Mouse (Mus musculus): ENCODE data around the gene Rhobtb3. TPM values are rescaled to one million over a fixed set of nuclear protein-coding genes. Genes with fewer than 3 reads are reported as not detected.
A peak's percentile ranks its signal among the peaks of the same experiment; 100 is the strongest.
"Not testable (repeated sequence)": the region's sequence is repeated elsewhere in the genome, so short reads cannot be mapped to it uniquely, and the experiment has no call there.

Gene Rhobtb3
- polyA plus RNA-seq, 1 experiment from 2014 or later, result 33.1 TPM

GRCm38 (mm10) chr13:75931073-75931472, 12.7 kb downstream of the Rhobtb3 start:
- H3K9ac ChIP-seq (replicated peaks; ENCODE audit: low read depth, low read length), result no peak overlapping the region
- 7% methylated on average over 5 of the region's 5 CpGs for WGBS
- H3K27me3 ChIP-seq (replicated peaks; ENCODE audit: control insufficient read depth, insufficient read depth, low read length), result no peaks in the 10 kb centered on the region
- peaks cover 11% of the 10 kb centered on the region; the same call in 1 of the 2 replicates for H3K4me1 ChIP-seq (replicated peaks; ENCODE audit: control insufficient read depth, insufficient read depth, low read length)
- H3K27ac ChIP-seq (ENCODE audit: low read length), result no peak overlapping the region
- H3K4me3 ChIP-seq (replicated peaks; ENCODE audit: low read length), result no peak overlapping the region
- peaks cover 2% of the 10 kb centered on the region; the same call in 1 of the 2 replicates for H3K36me3 ChIP-seq (ENCODE audit: control insufficient read depth, insufficient read depth)
- peak; percentile 86 for ATAC-seq
- no peaks in the 10 kb centered on the region for H3K9me3 ChIP-seq (ENCODE audit: control insufficient read depth, low read length)
- H3K4me2 ChIP-seq (ENCODE audit: low read length), result no peak overlapping the region

GRCm38 (mm10) chr13:75930660-75931059, 13.1 kb downstream of the Rhobtb3 start:
- no peak overlapping the region for H3K4me3 ChIP-seq (replicated peaks; ENCODE audit: low read length)
- ATAC-seq, result no peak
- no peaks in the 10 kb centered on the region for H3K27me3 ChIP-seq (replicated peaks; ENCODE audit: control insufficient read depth, insufficient read depth, low read length)
- no peak overlapping the region for H3K9ac ChIP-seq (replicated peaks; ENCODE audit: low read depth, low read length)
- peaks cover 2% of the 10 kb centered on the region; the same call in 1 of the 2 replicates for H3K36me3 ChIP-seq (ENCODE audit: control insufficient read depth, insufficient read depth)
- H3K4me2 ChIP-seq (ENCODE audit: low read length), result no peak overlapping the region
- H3K9me3 ChIP-seq (ENCODE audit: control insufficient read depth, low read length), result no peaks in the 10 kb centered on the region
- no peak overlapping the region for H3K27ac ChIP-seq (ENCODE audit: low read length)
- WGBS, result 62% methylated on average over 2 of the region's 2 CpGs
- H3K4me1 ChIP-seq (replicated peaks; ENCODE audit: control insufficient read depth, insufficient read depth, low read length), result peaks cover 11% of the 10 kb centered on the region; the same call in 1 of the 2 replicates

- Histone ChIP-seq H3K27ac (ENCODE audit: low read length) (no peak overlapping the region), H3K4me2 (ENCODE audit: low read length) (no peak overlapping the region), H3K27me3 (replicated peaks; ENCODE audit: control insufficient read depth, insufficient read depth, low read length) (no peaks in the 10 kb centered on the region), H3K36me3 (ENCODE audit: control insufficient read depth, insufficient read depth) (peaks cover 2% of the 10 kb centered on the region; the same call in 1 of the 2 replicates), H3K4me1 (replicated peaks; ENCODE audit: control insufficient read depth, insufficient read depth, low read length) (peaks cover 11% of the 10 kb centered on the region; the same call in 1 of the 2 replicates), H3K4me3 (replicated peaks; ENCODE audit: low read length) (no peak overlapping the region), H3K9me3 (ENCODE audit: control insufficient read depth, low read length) (no peaks in the 10 kb centered on the region), H3K9ac (replicated peaks; ENCODE audit: low read depth, low read length) (no peak overlapping the region)
- WGBS, result 94% methylated on average over 20 of the region's 20 CpGs
- 0 out of 2 replicates have a peak, but pooled peaks have one; percentile 11 for ATAC-seq
These were observed 13.7 kb downstream of the Rhobtb3 start for GRCm38 (mm10) chr13:75930023-75930422.

- ATAC-seq; H3K4me3 ChIP-seq (replicated peaks; ENCODE audit: low read length); H3K36me3 ChIP-seq (ENCODE audit: control insufficient read depth, insufficient read depth); H3K27me3 ChIP-seq (replicated peaks; ENCODE audit: control insufficient read depth, insufficient read depth, low read length); H3K9me3 ChIP-seq (ENCODE audit: control insufficient read depth, low read length); H3K9ac ChIP-seq (replicated peaks; ENCODE audit: low read depth, low read length); H3K4me2 ChIP-seq (ENCODE audit: low read length); H3K27ac ChIP-seq (ENCODE audit: low read length): not testable (repeated sequence)
- peaks cover 11% of the 10 kb centered on the region; the same call in 1 of the 2 replicates for H3K4me1 ChIP-seq (replicated peaks; ENCODE audit: control insufficient read depth, insufficient read depth, low read length)
- 95% methylated on average over 5 of the region's 5 CpGs for WGBS
These were observed 14.7 kb downstream of the Rhobtb3 start for GRCm38 (mm10) chr13:75929071-75929470.

GRCm38 (mm10) chr13:75927951-75928350, 15.8 kb downstream of the Rhobtb3 start:
- Histone ChIP-seq H3K4me3 (replicated peaks; ENCODE audit: low read length) (no peak overlapping the region), H3K4me1 (replicated peaks; ENCODE audit: control insufficient read depth, insufficient read depth, low read length) (peaks cover 11% of the 10 kb centered on the region; the same call in 1 of the 2 replicates), H3K36me3 (ENCODE audit: control insufficient read depth, insufficient read depth) (peaks cover 2% of the 10 kb centered on the region; the same call in 1 of the 2 replicates), H3K9me3 (ENCODE audit: control insufficient read depth, low read length) (no peaks in the 10 kb centered on the region), H3K27ac (ENCODE audit: low read length) (no peak overlapping the region), H3K27me3 (replicated peaks; ENCODE audit: control insufficient read depth, insufficient read depth, low read length) (no peaks in the 10 kb centered on the region), H3K9ac (replicated peaks; ENCODE audit: low read depth, low read length) (no peak overlapping the region), H3K4me2 (ENCODE audit: low read length) (no peak overlapping the region)
- peak; percentile 56 for ATAC-seq

- Histone ChIP-seq H3K4me2 (ENCODE audit: low read length) (no peak overlapping the region), H3K9ac (replicated peaks; ENCODE audit: low read depth, low read length) (no peak overlapping the region), H3K9me3 (ENCODE audit: control insufficient read depth, low read length) (no peaks in the 10 kb centered on the region), H3K27me3 (replicated peaks; ENCODE audit: control insufficient read depth, insufficient read depth, low read length) (no peaks in the 10 kb centered on the region), H3K4me1 (replicated peaks; ENCODE audit: control insufficient read depth, insufficient read depth, low read length) (no peaks in the 10 kb centered on the region), H3K4me3 (replicated peaks; ENCODE audit: low read length) (no peak overlapping the region), H3K36me3 (ENCODE audit: control insufficient read depth, insufficient read depth) (peaks cover 9% of the 10 kb centered on the region), H3K27ac (ENCODE audit: low read length) (no peak overlapping the region)
- ATAC-seq, result no peak
- 54% methylated on average over 4 of the region's 4 CpGs for WGBS
These were observed 29.6 kb downstream of the Rhobtb3 start for GRCm38 (mm10) chr13:75914151-75914550.

- no peak overlapping the region for H3K9ac ChIP-seq (replicated peaks; ENCODE audit: low read depth, low read length)
- no peak overlapping the region for H3K4me3 ChIP-seq (replicated peaks; ENCODE audit: low read length)
- H3K27ac ChIP-seq (ENCODE audit: low read length), result no peak overlapping the region
- 83% methylated on average over 2 of the region's 2 CpGs for WGBS
- H3K36me3 ChIP-seq (ENCODE audit: control insufficient read depth, insufficient read depth), result peaks cover 2% of the 10 kb centered on the region
- ATAC-seq, result no peak
- no peaks in the 10 kb centered on the region for H3K4me1 ChIP-seq (replicated peaks; ENCODE audit: control insufficient read depth, insufficient read depth, low read length)
- no peaks in the 10 kb centered on the region for H3K9me3 ChIP-seq (ENCODE audit: control insufficient read depth, low read length)
- H3K4me2 ChIP-seq (ENCODE audit: low read length), result no peak overlapping the region
- H3K27me3 ChIP-seq (replicated peaks; ENCODE audit: control insufficient read depth, insufficient read depth, low read length), result no peaks in the 10 kb centered on the region
These were observed 35.5 kb downstream of the Rhobtb3 start for GRCm38 (mm10) chr13:75908187-75908586.

GRCm38 (mm10) chr13:75907133-75907532, 36.6 kb downstream of the Rhobtb3 start:
- no peak for ATAC-seq
- Histone ChIP-seq H3K4me3 (replicated peaks; ENCODE audit: low read length) (no peak overlapping the region), H3K36me3 (ENCODE audit: control insufficient read depth, insufficient read depth) (no peaks in the 10 kb centered on the region; the same call in none of the 2 replicates), H3K4me1 (replicated peaks; ENCODE audit: control insufficient read depth, insufficient read depth, low read length) (no peaks in the 10 kb centered on the region), H3K4me2 (ENCODE audit: low read length) (no peak overlapping the region), H3K9ac (replicated peaks; ENCODE audit: low read depth, low read length) (no peak overlapping the region), H3K27ac (ENCODE audit: low read length) (no peak overlapping the region), H3K27me3 (replicated peaks; ENCODE audit: control insufficient read depth, insufficient read depth, low read length) (no peaks in the 10 kb centered on the region), H3K9me3 (ENCODE audit: control insufficient read depth, low read length) (no peaks in the 10 kb centered on the region)
- 86% methylated on average over 5 of the region's 5 CpGs for WGBS

- H3K27ac ChIP-seq (ENCODE audit: low read length), result no peak overlapping the region
- no peak overlapping the region for H3K9ac ChIP-seq (replicated peaks; ENCODE audit: low read depth, low read length)
- H3K4me2 ChIP-seq (ENCODE audit: low read length), result no peak overlapping the region
- no peaks in the 10 kb centered on the region for H3K9me3 ChIP-seq (ENCODE audit: control insufficient read depth, low read length)
- H3K36me3 ChIP-seq (ENCODE audit: control insufficient read depth, insufficient read depth), result peaks cover 3% of the 10 kb centered on the region
- no peak overlapping the region for H3K4me3 ChIP-seq (replicated peaks; ENCODE audit: low read length)
- no peaks in the 10 kb centered on the region for H3K4me1 ChIP-seq (replicated peaks; ENCODE audit: control insufficient read depth, insufficient read depth, low read length)
- 85% methylated on average over 5 of the region's 5 CpGs for WGBS
- H3K27me3 ChIP-seq (replicated peaks; ENCODE audit: control insufficient read depth, insufficient read depth, low read length), result no peaks in the 10 kb centered on the region
- no peak for ATAC-seq
These were observed 39.1 kb downstream of the Rhobtb3 start for GRCm38 (mm10) chr13:75904660-75905059.

GRCm38 (mm10) chr13:75900928-75901327, 42.8 kb downstream of the Rhobtb3 start:
- 97% methylated on average over 1 of the region's 1 CpGs for WGBS
- not testable (repeated sequence) for H3K27me3 ChIP-seq (replicated peaks; ENCODE audit: control insufficient read depth, insufficient read depth, low read length); H3K36me3 ChIP-seq (ENCODE audit: control insufficient read depth, insufficient read depth); ATAC-seq; H3K9ac ChIP-seq (replicated peaks; ENCODE audit: low read depth, low read length); H3K4me1 ChIP-seq (replicated peaks; ENCODE audit: control insufficient read depth, insufficient read depth, low read length); H3K27ac ChIP-seq (ENCODE audit: low read length); H3K4me3 ChIP-seq (replicated peaks; ENCODE audit: low read length); H3K9me3 ChIP-seq (ENCODE audit: control insufficient read depth, low read length); H3K4me2 ChIP-seq (ENCODE audit: low read length)
